13 mouse cellular contexts compared by ENCODE assay signal in the genomic region with DNA sequence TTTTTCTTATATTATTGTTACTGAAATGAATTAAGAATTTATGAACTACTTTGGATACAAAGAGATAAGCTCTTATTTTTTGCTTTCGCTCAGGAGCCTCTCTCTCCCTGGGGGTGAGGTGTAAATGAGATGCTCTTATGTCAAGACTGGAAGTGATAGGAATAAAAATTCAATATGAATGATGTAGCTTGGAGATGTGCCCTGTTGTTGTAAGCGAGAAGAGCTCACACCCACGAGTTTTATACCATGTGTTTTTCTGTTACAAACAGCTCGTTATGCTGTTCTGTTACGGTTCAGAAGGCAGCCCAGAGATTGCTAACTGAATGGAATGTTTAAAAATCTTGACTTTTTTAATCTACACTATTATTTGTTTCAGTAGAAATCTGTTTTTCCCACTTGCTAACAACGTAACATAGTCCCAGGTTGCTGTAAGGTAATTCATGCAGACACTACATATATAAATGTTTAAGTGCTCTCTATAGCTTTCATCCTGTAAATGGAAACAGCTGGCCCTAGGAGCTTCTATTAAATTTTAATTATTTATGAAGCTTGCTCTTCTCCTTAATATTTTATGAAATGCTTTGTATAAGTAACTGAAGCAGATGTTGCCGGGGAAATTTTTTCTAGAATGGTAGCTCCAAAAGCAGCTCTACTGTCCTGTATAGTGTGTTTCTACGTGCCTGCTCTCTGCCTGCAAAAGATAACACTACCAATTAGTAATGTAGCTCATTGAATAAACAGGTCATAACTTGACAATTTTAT.
A peak's percentile ranks its signal among the peaks of the same experiment; 100 is the strongest.
DNase-seq lines count a peak whose midpoint lies in the region; ATAC-seq and TF ChIP-seq lines count a peak whose summit lies in the region.
"Had no signal": no experiment of that assay in that cellular context is flagged by ENCODE, and none has a peak within 500 bp of the region (broad histone marks: within the 10 kb centered on the region; RNA-seq: fewer than 3 reads in every experiment).

No protein-coding gene starts in this region.

- peak overlapping the region; percentile 30; the same call in 1 of the 2 replicates for H3K27ac ChIP-seq in hindbrain, embryonic 15.5 days (replicated peaks)
- no peak overlapping the region for H3K27ac ChIP-seq in neural tube, embryonic 12.5 days
- H3K27ac ChIP-seq in gastrocnemius, adult 2 months = no peak overlapping the region
- H3K27ac ChIP-seq: liver, embryonic 14.5 days had no signal

- H3K9ac ChIP-seq in hindbrain, embryonic 15.5 days = no peak overlapping the region
- H3K9ac ChIP-seq in neural tube, embryonic 12.5 days = no peak overlapping the region
- H3K9ac ChIP-seq: liver, embryonic 14.5 days had no signal

- no peak overlapping the region for H3K4me3 ChIP-seq in hindbrain, embryonic 15.5 days
- H3K4me3 ChIP-seq in neural tube, embryonic 12.5 days = no peak overlapping the region
- H3K4me3 ChIP-seq in gastrocnemius, adult 2 months = no peak overlapping the region

- TF ChIP-seq CTCF in gastrocnemius, adult 2 months (IDR thresholded peaks at IDR 0.05) = no peak

- intact Hi-C loops in gastrocnemius, adult 2 months (cut with DNase I) = loop anchor here (5.0 kb wide), 1 partner anchor 50 kb away; no protein-coding TSS in a partner anchor

- no peaks in the 10 kb centered on the region for H3K9me3 ChIP-seq in hindbrain, embryonic 15.5 days
- H3K9me3 ChIP-seq in neural tube, embryonic 12.5 days = no peaks in the 10 kb centered on the region

- 0 out of 2 replicates have a peak, but pooled peaks cover 10% of the 10 kb centered on the region for H3K36me3 ChIP-seq in hindbrain, embryonic 15.5 days
- peaks cover 5% of the 10 kb centered on the region; the same call in 1 of the 2 replicates for H3K36me3 ChIP-seq in neural tube, embryonic 12.5 days

- no peaks in the 10 kb centered on the region for H3K27me3 ChIP-seq in hindbrain, embryonic 15.5 days
- no peaks in the 10 kb centered on the region for H3K27me3 ChIP-seq in neural tube, embryonic 12.5 days (replicated peaks)

- peak; percentile 35 for DNase-seq in layer of hippocampus, adult 11-12 months (ENCODE audit: low spot score)
- DNase-seq in layer of hippocampus, postnatal 25 days (ENCODE audit: extremely low spot score in 1 of 2, low spot score in 1 of 2) = no peak
- peak; percentile 57 for DNase-seq in brain, adult 2 months (ENCODE audit: low read depth, low spot score)
- DNase-seq in adrenal gland, postnatal 4 days (ENCODE audit: low spot score in 2 of 2) = no peak
- DNase-seq in gastrocnemius, adult 2 months = no peak
- DNase-seq: adrenal gland, postnatal 36 days; cerebellum, adult 11-12 months; gastrocnemius, postnatal 25 days; kidney, adult 8-10 months had no signal

- 49% methylated on average over 8 of the region's 8 CpGs for WGBS in hindbrain, embryonic 15.5 days
- WGBS in neural tube, embryonic 12.5 days = 72% methylated on average over 8 of the region's 8 CpGs

- peaks cover 16% of the 10 kb centered on the region; the same call in 1 of the 2 replicates for H3K4me1 ChIP-seq in hindbrain, embryonic 15.5 days (replicated peaks)
- no peaks in the 10 kb centered on the region for H3K4me1 ChIP-seq in neural tube, embryonic 12.5 days

- ATAC-seq in hindbrain, embryonic 15.5 days (ENCODE audit: low FRiP score, low read depth) = peak; percentile 54
- ATAC-seq in neural tube, embryonic 12.5 days (ENCODE audit: low FRiP score, low read depth) = peak; percentile 74

- H3K4me2 ChIP-seq in hindbrain, embryonic 15.5 days = 0 out of 2 replicates have a peak overlapping the region, but pooled peaks have one; percentile 9
- no peak overlapping the region for H3K4me2 ChIP-seq in neural tube, embryonic 12.5 days (replicated peaks)
- H3K4me2 ChIP-seq: heart, embryonic 11.5 days had no signal

Comparison
In these comparisons a context has a peak if more than half of its experiments do, and no peak if none do; other contexts are left out.
1. DNase-seq: peak in layer of hippocampus, adult 11-12 months (single experiment) and brain, adult 2 months (single experiment); none in layer of hippocampus, postnatal 25 days (0 of 2), adrenal gland, postnatal 4 days (0 of 2) and gastrocnemius, adult 2 months (single experiment).